Mouse (Mus musculus): ENCODE results near the gene Mettl2.

- no peak for TF ChIP-seq CTCF (IDR thresholded peaks at IDR 0.05; ENCODE audit: control insufficient read depth, insufficient read depth, insufficient read length)
- no peak for TF ChIP-seq MYOG (IDR thresholded peaks at IDR 0.05; ENCODE audit: control insufficient read depth, extremely low read depth, insufficient read length)
Observed at GRCm38 (mm10) chr11:105181689-105182460, 55.6 kb downstream of the Mettl2 start.
